Mouse (Mus musculus): Measurements from ENCODE around the gene Neurl1b.
A peak's percentile ranks its signal among the peaks of the same experiment; 100 is the strongest.

The Neurl1b gene

DNA sequence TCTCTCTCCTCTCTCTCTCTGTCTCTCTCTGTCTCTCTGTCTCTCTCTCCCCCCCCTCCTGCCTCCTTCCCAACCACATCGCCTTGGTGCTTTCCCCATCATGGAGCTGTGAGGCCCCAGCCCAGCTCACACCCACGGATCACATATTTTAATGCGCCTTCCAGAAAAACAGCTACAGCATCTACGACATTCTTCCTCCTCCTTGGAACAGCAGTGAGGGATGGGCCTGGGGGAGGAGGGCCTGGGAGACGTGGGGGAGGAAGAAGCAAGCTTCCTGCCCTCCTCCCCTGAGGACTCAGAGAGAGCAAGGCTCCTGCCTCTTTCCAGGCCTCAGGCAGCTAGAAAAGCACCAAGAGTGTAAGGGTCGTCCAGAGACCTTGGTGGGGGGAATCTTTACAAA lies 17.3 kb upstream of the Neurl1b start:
- DNase-seq (ENCODE audit: low spot score), result peak; percentile 40

DNA sequence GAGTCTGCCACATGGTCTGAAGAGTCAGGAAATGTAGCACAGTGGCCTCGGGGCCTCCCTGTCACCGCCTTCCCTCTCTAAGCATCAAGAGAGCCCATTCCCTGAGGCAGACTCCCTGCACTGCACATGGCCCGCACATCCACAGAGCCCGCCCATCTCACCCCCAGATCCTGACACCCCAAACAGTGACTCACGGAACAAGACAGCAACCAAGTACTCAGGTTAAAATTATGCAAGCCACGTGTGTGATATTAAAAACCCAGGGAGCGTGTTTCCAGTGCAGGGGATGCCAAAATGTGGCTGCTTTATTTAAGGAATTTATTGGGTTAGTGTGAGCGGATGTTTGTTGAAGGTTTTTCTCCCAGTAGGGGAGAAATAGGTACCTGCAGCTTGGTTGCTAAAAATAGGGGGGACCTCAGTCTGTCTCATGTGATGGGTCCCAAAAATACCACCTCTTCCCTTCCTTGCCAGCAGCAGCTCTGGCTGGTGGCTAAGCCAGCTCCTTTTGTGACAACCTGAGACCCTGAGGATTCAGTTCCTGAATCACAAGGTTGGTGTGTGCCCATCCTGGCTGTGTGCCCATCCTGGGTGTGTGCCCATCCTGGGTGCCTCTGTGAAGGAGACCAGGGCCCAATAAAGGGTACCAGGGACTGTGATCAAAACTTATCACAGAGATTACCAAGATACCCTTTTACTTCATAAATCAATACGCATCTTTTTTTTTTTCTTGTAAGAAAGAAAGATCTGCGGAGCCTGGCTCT lies 9.1 kb upstream of the Neurl1b start:
- DNase-seq (ENCODE audit: low spot score), result peak; percentile 38

DNA sequence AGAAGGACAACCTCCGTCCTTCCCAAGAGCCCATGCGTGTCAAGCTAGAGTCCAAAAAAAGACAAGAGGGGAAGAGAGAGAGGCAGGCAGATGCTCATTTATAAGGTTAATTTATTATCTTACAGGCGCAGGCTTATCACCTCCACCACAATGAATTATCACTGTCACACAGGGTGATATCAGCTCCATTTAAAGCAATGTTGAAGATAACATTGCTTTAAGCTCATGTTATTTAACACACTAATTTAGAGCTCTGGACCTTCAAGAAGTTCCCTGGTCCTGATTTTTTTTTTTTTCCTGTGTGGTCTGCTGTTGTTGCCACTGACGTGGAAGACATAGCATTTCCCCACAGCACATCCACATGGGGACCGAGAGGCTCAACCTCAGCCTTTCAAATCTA lies 1.7 kb upstream of the Neurl1b start:
- DNase-seq (ENCODE audit: low spot score), result no peak

DNA sequence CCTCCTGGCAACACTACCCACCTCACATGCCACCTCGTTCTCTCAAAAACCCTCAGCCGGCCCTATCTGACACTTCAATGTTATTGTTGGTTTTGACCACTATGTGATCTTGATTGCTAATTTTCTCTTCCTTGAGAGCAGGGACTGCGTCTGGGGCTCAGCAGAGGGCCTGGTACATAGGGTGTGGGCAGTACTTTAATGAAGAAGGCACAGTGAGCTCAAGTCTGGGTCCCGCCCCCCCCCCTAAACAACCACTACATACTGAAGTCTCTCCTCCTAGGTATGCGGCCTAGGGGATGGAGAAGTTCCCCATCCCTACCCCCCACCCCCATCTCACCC lies 476 bp upstream of the Neurl1b start:
- no peak for DNase-seq (ENCODE audit: low spot score)

DNA sequence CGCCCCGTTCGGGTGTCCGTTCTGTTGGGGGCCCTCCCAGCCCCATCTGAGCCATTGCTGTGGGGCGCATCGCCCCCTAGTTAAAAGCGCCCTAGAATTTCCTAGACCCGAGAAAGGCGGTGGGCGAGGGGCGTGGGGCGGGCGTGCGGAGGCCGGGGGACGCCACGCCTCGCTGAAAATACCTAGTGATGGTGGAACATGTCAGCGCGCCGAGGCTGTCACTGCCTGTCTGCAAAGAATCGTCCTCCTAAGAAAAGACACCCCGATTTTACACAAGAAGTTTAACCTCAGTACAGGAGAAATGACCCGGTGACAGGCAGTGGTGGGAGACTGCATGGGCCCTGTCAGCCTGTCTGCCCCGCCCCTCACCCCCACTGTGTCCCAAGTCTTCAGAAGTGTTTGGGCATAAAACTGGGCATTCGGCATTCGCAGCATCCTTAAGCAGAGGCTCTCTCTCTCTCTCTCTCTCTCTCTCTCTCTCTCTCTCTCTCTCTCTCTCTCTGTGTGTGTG lies 781 bp downstream of the Neurl1b start:
- DNase-seq (ENCODE audit: low spot score), result no peak

DNA sequence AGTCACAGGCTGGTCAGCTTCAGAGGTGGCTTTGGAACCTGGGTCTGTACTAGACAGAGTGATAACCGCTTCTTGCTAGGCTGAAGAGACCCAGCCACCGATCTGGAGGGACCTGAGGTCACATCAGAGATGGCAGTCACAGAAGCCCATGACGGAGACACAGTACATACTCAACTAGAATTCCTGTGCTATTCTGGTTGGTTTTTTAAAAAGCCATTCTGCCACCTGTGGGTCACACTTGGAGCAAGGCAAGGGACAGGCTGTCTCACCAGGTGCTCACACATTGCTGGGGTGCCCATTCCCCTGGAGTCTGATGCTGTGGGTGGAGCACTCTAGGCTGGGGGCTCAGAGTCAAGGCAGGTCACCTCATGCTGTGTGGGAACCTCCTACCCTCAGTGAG lies 1.5 kb downstream of the Neurl1b start:
- no peak for DNase-seq (ENCODE audit: low spot score)

DNA sequence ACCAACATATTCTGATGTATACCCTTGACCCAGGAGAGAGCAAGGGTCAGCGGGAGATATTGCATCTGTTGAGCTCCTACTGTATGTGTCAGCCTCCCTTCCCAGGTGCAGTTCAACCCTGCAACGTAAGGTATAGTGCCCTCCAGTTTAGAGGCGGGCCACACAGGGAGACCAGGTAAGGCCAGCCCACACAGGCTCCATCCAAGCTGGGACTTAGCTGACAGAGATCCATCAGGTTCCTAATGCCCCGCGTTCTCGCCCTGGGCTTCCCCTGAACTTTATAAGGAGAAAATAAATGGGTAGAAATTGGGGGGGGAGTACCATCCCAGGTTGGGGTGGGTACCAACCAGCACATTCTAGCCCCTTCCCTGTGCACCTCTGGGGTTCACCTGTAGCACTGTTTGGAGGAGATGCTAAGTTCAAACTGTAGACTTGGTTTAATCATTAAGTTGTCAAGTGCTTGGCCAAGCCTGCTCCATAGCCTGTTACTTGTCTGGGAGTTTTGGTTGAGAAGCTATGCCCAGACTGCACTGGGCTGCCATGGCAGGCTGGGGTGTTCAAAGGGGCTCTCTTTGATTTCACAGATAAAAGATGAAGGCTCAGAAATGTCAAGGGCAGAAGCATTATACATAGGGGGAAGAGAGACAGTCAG lies 3.3 kb downstream of the Neurl1b start:
- no peak for DNase-seq (ENCODE audit: low spot score)

DNA sequence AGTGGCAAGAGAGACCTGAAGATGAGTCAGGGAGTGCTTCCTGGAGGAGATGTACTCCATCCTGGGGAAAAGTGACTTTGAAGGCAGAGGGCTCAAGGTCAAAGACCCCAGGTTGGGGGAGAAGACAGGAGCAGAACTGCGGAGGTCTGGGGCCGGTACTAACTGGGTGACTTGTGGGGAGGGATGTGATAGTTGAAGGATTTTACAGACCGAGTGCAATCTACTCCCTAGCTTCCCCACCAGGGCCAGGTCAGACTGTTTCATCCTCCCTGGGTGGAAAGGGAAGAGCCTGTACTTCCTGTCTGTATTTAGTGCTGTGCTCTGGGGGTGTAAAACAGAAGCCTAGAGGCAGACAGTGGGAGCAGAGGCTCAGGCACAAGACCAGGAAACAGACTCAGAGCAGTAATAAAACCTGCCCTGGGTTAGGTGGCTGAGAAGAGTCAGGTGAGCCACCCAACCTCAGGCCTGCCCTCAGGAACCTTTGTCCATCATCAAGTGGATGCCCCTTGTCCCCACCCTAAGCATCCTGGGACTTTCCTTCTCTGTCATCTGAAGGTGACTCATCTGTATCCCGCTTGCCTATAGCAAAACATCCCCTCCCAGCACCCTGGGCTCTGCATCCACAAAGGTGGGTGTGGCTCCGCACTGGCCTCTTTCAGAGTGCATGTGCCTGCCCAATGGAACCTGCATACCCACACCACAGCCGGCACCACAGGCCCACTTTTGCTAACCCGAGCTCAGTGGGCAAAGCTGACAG lies 6.0 kb downstream of the Neurl1b start:
- DNase-seq (ENCODE audit: low spot score), result no peak

DNA sequence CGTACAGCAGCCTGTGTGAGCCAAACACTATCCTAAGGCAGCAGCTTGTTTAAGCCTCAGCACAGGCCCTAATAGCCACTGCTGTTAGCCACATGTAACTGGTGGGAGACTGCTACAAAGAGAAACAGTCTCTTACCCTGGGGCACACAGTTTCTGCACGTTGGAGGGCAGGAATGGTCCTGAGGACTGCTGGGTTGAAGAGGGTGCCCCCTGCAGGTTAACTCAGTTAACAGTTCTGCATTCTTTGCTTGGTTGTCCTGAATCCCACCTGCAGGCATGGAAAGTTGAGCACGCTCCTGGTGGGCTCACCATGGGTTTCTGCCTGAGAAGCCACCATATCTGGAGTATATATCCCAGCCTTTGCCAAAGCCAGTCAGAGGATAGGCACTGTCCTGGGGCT lies 6.9 kb downstream of the Neurl1b start:
- DNase-seq (ENCODE audit: low spot score), result peak; percentile 55

DNA sequence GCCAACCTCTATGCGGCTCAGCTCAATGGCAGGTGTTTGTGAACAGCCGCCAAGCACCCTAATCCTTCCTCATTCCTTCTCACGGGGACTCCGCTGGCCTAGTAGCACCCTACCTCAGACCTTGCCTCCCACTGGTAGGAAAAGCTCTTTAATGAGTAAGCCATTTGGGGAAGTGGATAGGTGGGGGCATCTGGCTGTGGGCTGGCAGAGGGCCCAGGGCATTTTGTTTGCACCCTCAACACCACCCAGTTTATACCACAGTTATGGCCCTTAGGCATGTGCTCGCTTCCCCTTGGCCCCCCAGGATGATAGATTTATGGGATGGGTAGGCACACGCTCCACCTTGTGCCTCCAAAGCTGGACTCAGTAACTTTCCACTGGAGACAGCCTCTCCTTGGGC lies 7.8 kb downstream of the Neurl1b start:
- no peak for DNase-seq (ENCODE audit: low spot score)

DNA sequence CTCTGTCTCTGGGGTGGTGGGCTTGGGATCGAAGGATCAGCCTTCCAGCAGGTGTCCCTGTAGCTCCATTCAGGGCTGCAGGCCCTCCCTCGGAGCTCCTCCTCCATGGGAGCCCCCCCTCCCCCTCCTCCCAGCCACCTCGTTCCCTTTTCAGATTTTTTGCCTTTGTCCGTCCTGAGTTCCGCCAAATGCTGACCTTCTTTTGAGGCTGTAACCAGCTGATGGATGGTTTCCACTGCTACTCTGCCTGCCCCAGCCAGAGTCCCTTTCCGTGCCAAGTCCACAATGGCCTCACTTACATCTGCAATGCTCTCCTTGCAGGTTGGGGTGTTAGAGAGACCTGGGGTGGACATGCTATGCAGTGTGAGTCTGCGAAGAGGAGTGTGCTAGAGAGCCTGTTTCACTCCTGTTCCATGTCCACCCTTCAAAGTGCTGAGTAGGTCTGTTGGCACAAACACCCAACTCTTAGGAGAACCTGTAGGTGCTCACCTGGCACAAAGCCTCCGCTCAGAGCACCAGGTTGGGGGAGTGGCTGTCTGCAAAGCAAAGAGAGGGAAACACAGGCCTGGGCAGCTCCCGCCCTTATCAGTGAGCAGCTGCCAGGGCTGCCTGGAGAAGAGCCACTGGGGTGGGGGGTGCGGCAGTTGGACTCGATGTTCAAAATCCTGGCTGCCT lies 9.5 kb downstream of the Neurl1b start:
- DNase-seq (ENCODE audit: low spot score), result no peak

DNA sequence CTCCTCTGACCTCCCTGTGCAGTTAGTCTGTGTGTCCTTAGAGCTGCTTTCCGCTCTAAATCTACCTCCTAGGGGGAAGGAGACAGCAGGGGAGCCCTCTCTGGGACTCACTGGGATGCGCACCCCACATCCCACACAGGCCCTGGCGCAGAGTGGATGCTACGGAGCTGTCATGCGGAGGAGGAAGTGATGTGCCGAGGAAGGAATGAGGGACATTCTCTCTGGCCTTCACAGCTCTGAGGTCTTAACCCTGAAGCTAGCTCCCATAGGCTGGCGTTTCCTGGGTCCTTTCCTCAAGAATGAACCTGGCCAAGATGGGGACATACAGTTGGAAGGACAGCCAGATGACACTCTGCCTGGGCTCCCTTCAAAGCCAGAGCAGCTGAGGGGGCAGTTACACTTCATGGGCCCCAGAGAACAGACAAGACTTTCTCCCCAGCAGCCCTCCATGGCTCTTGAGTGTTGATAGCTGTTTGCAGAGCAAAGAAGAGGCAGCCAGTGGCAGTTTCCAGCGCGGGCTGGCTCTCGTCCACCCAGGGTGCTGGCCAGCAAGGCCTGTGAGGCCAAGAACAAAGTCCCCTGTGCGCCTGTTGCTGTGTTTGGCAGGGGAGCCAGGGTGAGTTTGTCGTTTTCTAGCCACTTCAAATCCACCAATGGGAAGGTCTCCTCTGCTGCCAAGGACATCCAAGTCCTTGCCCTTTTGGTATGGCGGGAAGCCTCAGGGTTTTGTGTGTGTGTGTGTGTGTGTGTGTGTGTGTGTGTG lies 10.5 kb downstream of the Neurl1b start:
- no peak for DNase-seq (ENCODE audit: low spot score)

DNA sequence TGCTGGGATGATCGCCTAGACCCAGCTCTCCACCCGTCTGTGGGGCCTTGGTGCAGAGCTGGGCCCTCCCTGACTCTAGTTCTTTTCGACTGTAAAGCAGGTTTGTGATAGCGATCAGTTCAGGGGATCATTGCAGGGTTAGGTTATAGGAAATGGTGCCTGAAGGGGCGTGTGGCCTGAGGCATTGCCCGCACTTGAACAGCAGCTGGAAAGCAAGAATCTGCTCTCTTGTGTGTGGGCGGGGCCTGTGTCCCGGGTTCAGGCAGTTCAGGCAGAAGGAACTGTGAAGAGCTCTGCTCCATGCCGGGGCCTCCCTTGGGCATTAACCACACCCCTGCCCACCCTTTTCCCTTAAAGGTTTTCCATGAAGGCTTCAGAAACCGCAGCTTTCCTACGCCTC lies 18.7 kb downstream of the Neurl1b start:
- DNase-seq (ENCODE audit: low spot score), result no peak

DNA sequence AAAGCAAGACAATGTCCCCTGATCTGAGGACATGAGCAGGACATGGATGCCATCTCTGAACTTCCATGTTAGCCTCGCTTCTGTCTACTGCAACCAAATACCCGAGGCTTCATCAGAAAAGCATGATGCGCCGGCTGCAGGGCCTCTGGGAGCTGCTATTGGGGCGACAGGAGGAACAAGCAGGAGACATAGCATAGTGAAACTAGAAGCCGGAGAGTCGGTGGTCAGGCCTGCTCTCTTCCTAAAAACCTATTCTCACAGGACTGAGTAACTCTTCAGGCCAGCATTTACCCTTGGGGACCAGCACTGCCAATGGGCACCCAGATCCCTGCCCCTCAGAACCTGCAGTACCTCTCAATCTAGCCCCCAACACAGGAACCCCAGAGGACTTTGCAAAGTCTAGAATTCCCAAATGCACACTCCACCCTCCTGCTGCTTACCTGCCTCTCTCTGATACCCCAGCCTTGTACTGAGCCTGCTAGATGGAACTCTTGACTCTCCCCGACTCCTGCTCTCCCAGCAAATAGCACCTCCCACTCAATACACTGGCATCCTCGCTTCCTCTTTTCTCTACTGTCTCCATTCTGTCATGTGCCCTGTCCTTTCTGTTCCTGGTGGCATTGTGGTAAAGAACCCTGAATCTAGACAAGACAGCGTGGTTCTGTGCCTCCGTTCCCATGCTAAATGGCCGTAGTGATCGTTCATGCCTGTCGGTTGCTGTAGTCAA lies 22.6 kb downstream of the Neurl1b start:
- peak; percentile 35 for DNase-seq (ENCODE audit: low spot score)

DNA sequence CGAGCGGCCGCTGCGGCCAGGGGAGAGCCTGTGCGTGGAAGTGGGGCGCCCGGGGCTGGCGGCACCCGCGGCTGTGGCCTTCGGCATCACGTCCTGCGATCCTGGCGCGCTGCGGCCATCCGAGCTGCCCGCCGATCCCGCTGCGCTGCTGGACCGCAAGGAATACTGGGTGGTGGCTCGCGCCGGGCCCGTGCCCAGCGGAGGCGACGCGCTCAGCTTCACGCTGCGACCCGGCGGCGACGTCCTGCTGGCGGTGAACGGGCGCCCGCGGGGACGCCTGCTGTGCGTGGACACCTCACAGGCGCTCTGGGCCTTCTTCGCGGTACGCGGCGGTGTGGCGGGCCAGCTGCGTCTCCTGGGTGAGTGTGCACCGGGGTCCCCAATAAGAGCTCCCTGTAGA lies 24.4 kb downstream of the Neurl1b start:
- DNase-seq (ENCODE audit: low spot score), result no peak

DNA sequence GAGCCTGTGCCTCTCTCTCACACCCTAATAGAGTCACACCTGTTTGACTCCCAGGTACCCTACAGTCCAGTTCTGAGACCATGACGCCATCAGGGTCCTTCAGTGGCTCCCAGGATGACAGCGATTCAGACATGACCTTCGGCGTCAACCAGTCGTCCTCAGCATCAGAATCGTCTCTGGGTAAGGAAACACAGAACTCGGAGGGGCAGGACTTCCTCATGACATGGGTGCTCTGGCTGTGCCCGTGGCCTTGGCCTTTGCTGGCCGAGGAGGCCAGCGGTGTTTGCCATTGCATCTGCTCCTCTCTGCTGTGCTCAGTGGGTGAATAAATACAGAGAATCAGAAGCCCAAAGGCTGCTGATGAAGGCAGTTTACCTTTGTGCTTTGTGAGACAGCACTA lies 26.4 kb downstream of the Neurl1b start:
- no peak for DNase-seq (ENCODE audit: low spot score)

DNA sequence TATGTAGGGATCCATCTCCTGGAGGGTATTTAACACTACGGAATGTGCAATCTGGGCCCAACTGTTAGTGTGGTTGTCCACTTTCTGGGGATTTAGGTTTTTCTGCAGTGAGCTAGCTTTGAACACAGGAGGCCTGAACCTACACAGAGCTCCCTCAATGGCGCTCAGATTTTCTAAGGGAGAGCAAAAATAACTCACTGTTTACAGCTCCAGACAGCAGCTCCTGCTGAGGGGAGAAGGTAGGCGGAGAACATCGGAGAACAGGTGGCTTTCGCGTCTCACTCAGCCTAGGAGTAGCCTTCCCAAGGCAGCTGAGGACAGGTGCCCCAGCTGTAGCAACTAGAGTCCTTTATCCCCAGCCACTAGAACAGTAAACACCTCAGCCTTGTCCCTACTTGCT lies 27.6 kb downstream of the Neurl1b start:
- no peak for DNase-seq (ENCODE audit: low spot score)

DNA sequence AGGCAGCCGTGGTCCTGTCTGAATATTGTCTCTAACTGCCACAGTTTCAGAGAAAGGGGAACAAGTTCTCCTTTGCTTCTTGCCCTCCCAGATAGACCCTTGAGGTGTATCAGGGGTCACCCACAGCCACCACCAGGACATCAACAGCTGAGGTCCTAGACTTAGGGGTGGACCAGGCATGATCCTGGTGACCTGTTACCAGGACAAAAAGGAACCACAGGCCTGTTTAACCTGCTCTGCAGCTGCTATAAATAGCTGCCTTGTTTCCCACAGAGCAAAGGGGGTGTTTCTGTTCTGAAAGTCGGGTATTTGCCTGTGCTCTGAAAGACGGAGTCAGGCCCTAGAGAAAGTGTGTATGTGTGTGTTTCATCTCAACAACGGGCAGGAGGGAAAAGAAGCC lies 29.2 kb downstream of the Neurl1b start:
- DNase-seq (ENCODE audit: low spot score), result no peak

DNA sequence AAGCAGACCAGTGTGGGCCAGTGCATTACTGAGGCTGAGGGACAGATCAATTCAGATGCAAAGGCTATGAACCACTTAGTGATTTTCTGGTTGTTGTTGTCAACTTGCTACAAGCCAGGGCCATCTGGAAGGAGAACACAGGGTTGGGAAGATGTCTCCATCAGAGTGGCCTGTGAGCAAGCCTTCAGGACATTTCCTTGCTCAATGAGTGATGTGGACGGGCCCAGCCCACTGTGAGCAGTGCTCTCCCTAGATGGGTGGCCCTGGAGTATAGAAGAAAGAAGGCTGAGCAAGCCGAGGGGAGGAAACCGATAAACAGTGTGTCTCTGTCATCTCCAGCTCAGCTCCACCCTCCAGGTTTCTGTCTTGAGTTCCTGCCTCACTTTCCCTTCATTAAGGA lies 34.8 kb downstream of the Neurl1b start:
- DNase-seq (ENCODE audit: low spot score), result no peak

DNA sequence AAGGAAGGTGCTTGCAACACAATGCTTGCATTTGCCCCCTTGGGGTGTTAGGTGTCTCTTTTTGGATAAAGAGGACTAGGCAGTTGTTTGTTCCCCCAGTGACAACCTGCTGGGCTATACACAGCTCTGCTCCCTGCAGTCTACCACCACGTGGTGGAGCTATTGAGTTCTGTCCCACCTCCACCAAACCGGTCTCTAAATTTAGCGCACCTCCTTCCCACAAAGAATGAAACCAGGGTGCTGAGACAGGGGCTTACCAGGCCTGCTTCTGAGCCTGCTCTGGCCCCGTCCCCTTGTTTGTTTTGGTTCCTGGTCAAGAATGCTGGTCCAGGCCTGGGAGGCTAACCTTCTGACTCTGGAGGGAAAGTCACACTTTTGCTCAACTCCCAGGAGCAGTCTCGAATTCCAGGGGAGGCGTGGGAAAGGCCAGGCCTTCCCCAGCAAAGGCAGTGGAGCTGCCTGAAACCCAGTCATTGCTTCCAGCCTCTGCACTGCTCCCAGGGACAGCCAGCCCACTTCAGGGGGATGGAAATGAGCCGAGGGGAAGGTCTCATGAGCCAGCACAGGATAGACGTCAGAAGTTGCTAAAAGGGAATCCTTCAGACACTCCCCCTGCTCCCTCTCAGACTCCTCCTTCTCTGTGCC lies 37.1 kb downstream of the Neurl1b start:
- peak; percentile 47 for DNase-seq (ENCODE audit: low spot score)

Measured in layer of hippocampus, adult 11-12 months (tissue).